Mouse (Mus musculus) Patski (cell line): ENCODE results near the gene Slc22a4. TPM values are rescaled to one million over a fixed set of nuclear protein-coding genes. Genes with fewer than 3 reads are reported as not detected.
"Not testable (repeated sequence)": the region's sequence is repeated elsewhere in the genome, so short reads cannot be mapped to it uniquely, and the experiment has no call there.

Experiments
- ATAC-seq: fragments of 100-300 bp; one replicate; pipeline ENCODE4 v1.8.0; 2021
- CTCF ChIA-PET: fragments of 350-600 bp; sonication (Branson Sonifier 250); formaldehyde crosslinking; loops from one replicate; lab custom pipeline; 2022; ENCODE audit warnings: inconsistent platforms; lab: Charles Lee
- POLR2A ChIA-PET: fragments of 350-600 bp; sonication (Branson Sonifier 250); formaldehyde crosslinking; loops from one replicate; lab custom pipeline; 2022; ENCODE audit warnings: antibody characterized with exemption, inconsistent platforms; lab: Charles Lee
- DNase-seq: peaks from one replicate; pipeline ENCODE4 v3.0.0-alpha.2; 2011; ENCODE audit warnings: low read depth, low spot score
- H3K27me3 ChIP-seq: fragments of 371-371 bp; one replicate; pipeline ENCODE4 v1.5.1; 2021
- CTCF ChIP-seq: fragments of 100-300 bp; IDR thresholded peaks from one replicate; pipeline ENCODE4 v1.5.1; 2021
- in situ Hi-C: fragments of 300-500 bp; cut with MboI; formaldehyde crosslinking; loops from 3 replicates; pipeline ENCODE4 v1.11.1; 2018; ENCODE audit warnings: low pct_unique_long_range_greater_than_20kb, mixed read lengths
- polyA plus RNA-seq: library from polyadenylated mRNA; unstranded; gene quantifications from one replicate; pipeline ENCODE4 v1.2.3, GENCODE M21; 2021

The Slc22a4 gene
- polyA plus RNA-seq, 1 experiment from 2014 or later: 42.3 TPM

GRCm38 (mm10) chr11:53954653-53955052 is 73.2 kb downstream of the Slc22a4 start:
- POLR2A ChIA-PET: no interaction called here
- in situ Hi-C loops: no loop called here
- no peak for DNase-seq
- CTCF ChIA-PET: no interaction called here
- no peaks in the 10 kb centered on the region for H3K27me3 ChIP-seq
- TF ChIP-seq CTCF: no peak
- no peak for ATAC-seq

DNA sequence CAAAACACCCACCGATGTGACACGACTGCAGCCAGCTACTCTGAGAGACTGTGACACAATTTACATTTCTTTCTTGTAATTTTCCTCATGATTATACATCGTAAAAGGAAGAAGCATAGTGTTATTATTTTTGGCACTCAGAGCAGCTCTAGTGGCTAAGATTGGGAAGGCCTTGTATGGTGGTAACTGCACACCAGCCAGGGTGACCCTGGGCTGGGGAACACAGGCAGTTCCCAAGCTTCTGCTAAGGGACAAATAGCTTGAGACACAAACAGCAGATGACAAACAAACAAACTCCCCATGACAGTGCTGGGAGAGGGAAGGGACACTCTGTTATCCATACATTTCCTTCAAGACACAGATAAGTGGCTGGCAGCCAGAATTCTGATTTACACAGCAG is 77.8 kb downstream of the Slc22a4 start:
- ChIA-PET POLR2A (interaction anchor here (0.5 kb wide), 1 partner anchor 38 kb away, joined by 3 read pairs; no protein-coding TSS in a partner anchor), CTCF (interaction anchor here (1.6 kb wide), 1 partner anchor 58 kb away, joined by 3 read pairs; no protein-coding TSS in a partner anchor)
- ATAC-seq, in situ Hi-C loops, H3K27me3 ChIP-seq, DNase-seq: not testable (repeated sequence)

Other genes with a start within 250 kb of the Slc22a4 start
- 0.58 TPM for gene Gm12216, start 168.8 kb downstream of the Slc22a4 start, polyA plus RNA-seq
- gene Slc22a5, start 136.4 kb downstream of the Slc22a4 start, polyA plus RNA-seq: 26.7 TPM
- gene Slc22a21, start 47.8 kb downstream of the Slc22a4 start, polyA plus RNA-seq: 3.4 TPM
- gene Pdlim4, start 40.9 kb upstream of the Slc22a4 start, polyA plus RNA-seq: 0.51 TPM
- gene P4ha2, start 72.0 kb upstream of the Slc22a4 start, polyA plus RNA-seq: 66.8 TPM
- gene Csf2, start 221.6 kb upstream of the Slc22a4 start, polyA plus RNA-seq: 0.17 TPM
- gene Il3, start 239.2 kb upstream of the Slc22a4 start, polyA plus RNA-seq: not detected